Mouse (Mus musculus) adrenal gland, adult (tissue): ENCODE results near the gene Ccdc181.
"Not testable (repeated sequence)": the region's sequence is repeated elsewhere in the genome, so short reads cannot be mapped to it uniquely, and the experiment has no call there.

ENCODE experiments used
- DNase-seq, 2 experiments: peaks; one replicate each; pipeline ENCODE4 v3.0.0; 2022 to 2023; ENCODE audit warnings: low spot score in 1 of 2; ENCODE audit not compliant: inconsistent age in 2 of 2

Gene Ccdc181

GRCm38 (mm10) chr1:164275455-164275954, at the start of gene Ccdc181:
Gene Ccdc181, plus strand, starts transcription at chr1:164275585.
- DNase-seq, result peak; percentile 96 to 97

- not testable (repeated sequence) for DNase-seq
Measured at GRCm38 (mm10) chr1:164231937-164232570, 43.3 kb upstream of the Ccdc181 start.

- DNase-seq, result no peak
Measured at GRCm38 (mm10) chr1:164233447-164233846, 41.9 kb upstream of the Ccdc181 start.

- peak in 1 of 2 experiments; percentile 5 for DNase-seq
Measured at GRCm38 (mm10) chr1:164235078-164235477, 40.3 kb upstream of the Ccdc181 start.

GRCm38 (mm10) chr1:164236078-164236477, 39.3 kb upstream of the Ccdc181 start:
- peak; percentile 35 to 44 for DNase-seq

- DNase-seq, result no peak
Measured at GRCm38 (mm10) chr1:164241494-164241893, 33.9 kb upstream of the Ccdc181 start.

- DNase-seq, result peak; percentile 76 to 85
Measured at GRCm38 (mm10) chr1:164242809-164243208, 32.6 kb upstream of the Ccdc181 start.

- DNase-seq, result peak; percentile 40 to 73
Measured at GRCm38 (mm10) chr1:164247442-164247841, 27.9 kb upstream of the Ccdc181 start.

- DNase-seq, result peak; percentile 45 to 80
Measured at GRCm38 (mm10) chr1:164247971-164248370, 27.4 kb upstream of the Ccdc181 start.

GRCm38 (mm10) chr1:164248465-164249331, 26.7 kb upstream of the Ccdc181 start, which contains the start of gene Slc19a2:
Gene Slc19a2, plus strand, starts transcription at chr1:164249046.
- DNase-seq, result peak; percentile 99

- no peak for DNase-seq
Measured at GRCm38 (mm10) chr1:164249332-164249711, 26.1 kb upstream of the Ccdc181 start.

GRCm38 (mm10) chr1:164250391-164251150, 24.8 kb upstream of the Ccdc181 start:
- DNase-seq, result peak; percentile 37 to 78

GRCm38 (mm10) chr1:164251438-164251837, 23.9 kb upstream of the Ccdc181 start:
- DNase-seq, result no peak

- no peak for DNase-seq
Measured at GRCm38 (mm10) chr1:164252551-164252950, 22.8 kb upstream of the Ccdc181 start.

- peak; percentile 38 to 76 for DNase-seq
Measured at GRCm38 (mm10) chr1:164254836-164255235, 20.5 kb upstream of the Ccdc181 start.

GRCm38 (mm10) chr1:164260171-164261028, 15.0 kb upstream of the Ccdc181 start:
- DNase-seq, result no peak

- peak; percentile 78 to 91 for DNase-seq
Measured at GRCm38 (mm10) chr1:164261553-164261952, 13.8 kb upstream of the Ccdc181 start.

GRCm38 (mm10) chr1:164270941-164271340, 4.4 kb upstream of the Ccdc181 start:
- no peak for DNase-seq

- DNase-seq, result no peak
Measured at GRCm38 (mm10) chr1:164273659-164274058, 1.7 kb upstream of the Ccdc181 start.

GRCm38 (mm10) chr1:164276552-164276951, 1.2 kb downstream of the Ccdc181 start:
- no peak for DNase-seq
